Mouse (Mus musculus): Measurements from ENCODE around the gene Aftph. TPM values are rescaled to one million over a fixed set of nuclear protein-coding genes. Genes with fewer than 3 reads are reported as not detected.
A peak's percentile ranks its signal among the peaks of the same experiment; 100 is the strongest.

The Aftph gene
- polyA plus RNA-seq, 1 experiment from 2014 or later, result 19.9 TPM

DNA sequence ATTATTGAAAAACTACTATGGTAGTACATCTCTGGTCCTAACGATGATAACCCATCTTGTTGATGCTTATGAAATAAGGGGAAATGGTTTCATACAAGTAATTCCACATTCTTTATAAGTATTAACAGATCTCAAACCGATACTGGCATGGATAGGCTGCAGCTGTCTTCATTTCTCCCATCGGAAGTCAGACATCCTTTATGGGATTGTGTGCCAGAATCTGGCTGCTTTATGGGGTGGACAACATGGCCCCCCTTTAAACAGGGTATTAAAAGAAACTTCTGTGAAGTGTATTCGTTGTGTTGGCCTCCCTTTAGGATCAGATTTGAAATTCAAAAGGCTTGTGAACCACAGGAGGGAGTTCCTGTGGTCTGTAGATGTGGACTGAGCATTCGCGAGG lies 95.2 kb downstream of the Aftph start:
- Histone ChIP-seq H3K4me2 (ENCODE audit: low read depth, low read length) (no peak overlapping the region), H3K27ac (ENCODE audit: low read length) (peak overlapping the region; percentile 76), H3K36me3 (ENCODE audit: control insufficient read depth, insufficient read depth, low read length) (peaks cover 10% of the 10 kb centered on the region), H3K9ac (ENCODE audit: low read length) (no peak overlapping the region), H3K4me3 (ENCODE audit: low read length) (no peak overlapping the region), H3K4me1 (replicated peaks; ENCODE audit: control insufficient read depth, insufficient read depth, low read length) (peaks cover 47% of the 10 kb centered on the region), H3K9me3 (ENCODE audit: control insufficient read depth, low read length) (no peaks in the 10 kb centered on the region), H3K27me3 (ENCODE audit: control insufficient read depth, insufficient read depth, low read depth, low read length) (no peaks in the 10 kb centered on the region)
- peak; percentile 64 for ATAC-seq (ENCODE audit: low read depth)
- 42% methylated on average over 6 of the region's 6 CpGs for WGBS

- peak overlapping the region; percentile 53; the same call in 1 of the 2 replicates for H3K27ac ChIP-seq (ENCODE audit: low read length)
- no peaks in the 10 kb centered on the region for H3K27me3 ChIP-seq (ENCODE audit: control insufficient read depth, insufficient read depth, low read depth, low read length)
- ATAC-seq (ENCODE audit: low read depth), result no peak
- peaks cover 10% of the 10 kb centered on the region for H3K36me3 ChIP-seq (ENCODE audit: control insufficient read depth, insufficient read depth, low read length)
- H3K9ac ChIP-seq (ENCODE audit: low read length), result no peak overlapping the region
- no peaks in the 10 kb centered on the region for H3K9me3 ChIP-seq (ENCODE audit: control insufficient read depth, low read length)
- H3K4me3 ChIP-seq (ENCODE audit: low read length), result no peak overlapping the region
- 65% methylated on average over 3 of the region's 3 CpGs for WGBS
- H3K4me1 ChIP-seq (replicated peaks; ENCODE audit: control insufficient read depth, insufficient read depth, low read length), result peaks cover 47% of the 10 kb centered on the region
- H3K4me2 ChIP-seq (ENCODE audit: low read depth, low read length), result no peak overlapping the region
Observed at GRCm38 (mm10) chr11:20645521-20645920, 95.9 kb downstream of the Aftph start.

DNA sequence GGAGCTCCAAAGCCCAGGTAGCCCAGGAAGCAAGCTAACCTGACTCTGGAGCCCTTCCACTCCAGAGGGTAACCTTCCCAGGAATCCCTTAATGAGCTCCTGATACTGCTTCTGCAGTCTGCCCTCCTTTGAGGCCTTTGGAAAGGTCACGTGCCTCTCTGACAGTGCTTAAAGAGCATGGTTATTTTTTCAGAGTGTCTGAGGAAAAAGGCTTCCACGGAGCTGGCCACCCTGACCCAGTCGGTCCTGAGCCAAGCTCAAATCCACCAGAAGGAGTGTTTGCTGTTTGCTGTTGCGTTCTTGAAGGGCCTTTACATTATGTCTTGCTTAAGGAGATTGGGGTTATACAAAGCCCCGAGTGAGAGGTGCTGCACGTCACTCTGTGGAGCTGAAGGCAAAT lies 96.5 kb downstream of the Aftph start:
- Histone ChIP-seq H3K9me3 (ENCODE audit: control insufficient read depth, low read length) (no peaks in the 10 kb centered on the region), H3K9ac (ENCODE audit: low read length) (no peak overlapping the region; the same call in 1 of the 2 replicates), H3K4me3 (ENCODE audit: low read length) (no peak overlapping the region), H3K4me2 (ENCODE audit: low read depth, low read length) (no peak overlapping the region), H3K36me3 (ENCODE audit: control insufficient read depth, insufficient read depth, low read length) (peaks cover 10% of the 10 kb centered on the region), H3K27ac (ENCODE audit: low read length) (peak overlapping the region; percentile 41; the same call in 1 of the 2 replicates), H3K27me3 (ENCODE audit: control insufficient read depth, insufficient read depth, low read depth, low read length) (no peaks in the 10 kb centered on the region), H3K4me1 (replicated peaks; ENCODE audit: control insufficient read depth, insufficient read depth, low read length) (peaks cover 54% of the 10 kb centered on the region)
- no peak for ATAC-seq (ENCODE audit: low read depth)
- WGBS, result 28% methylated on average over 6 of the region's 6 CpGs

DNA sequence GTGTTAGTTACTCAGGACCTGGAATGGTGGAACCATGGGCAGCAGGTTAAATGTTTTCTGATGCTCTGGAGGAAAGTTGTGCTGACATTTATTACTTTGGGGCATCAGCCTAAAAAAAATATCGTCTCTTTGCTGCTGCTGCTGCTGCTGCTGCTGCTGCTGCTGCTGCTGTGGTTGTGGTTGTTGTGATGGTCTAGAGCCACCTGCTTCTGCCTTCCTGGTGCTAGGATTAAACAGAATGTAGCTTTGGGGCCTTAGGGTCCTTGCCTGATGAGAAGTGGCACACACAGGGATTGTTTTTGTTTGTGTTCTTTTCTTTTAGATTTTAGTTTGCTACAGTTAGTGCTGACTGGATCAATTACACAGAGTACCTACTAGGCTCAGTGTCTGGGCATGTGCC lies 97.2 kb downstream of the Aftph start:
- Histone ChIP-seq H3K9ac (ENCODE audit: low read length) (no peak overlapping the region), H3K9me3 (ENCODE audit: control insufficient read depth, low read length) (no peaks in the 10 kb centered on the region), H3K4me2 (ENCODE audit: low read depth, low read length) (no peak overlapping the region), H3K36me3 (ENCODE audit: control insufficient read depth, insufficient read depth, low read length) (peaks cover 8% of the 10 kb centered on the region), H3K4me1 (replicated peaks; ENCODE audit: control insufficient read depth, insufficient read depth, low read length) (peaks cover 59% of the 10 kb centered on the region), H3K4me3 (ENCODE audit: low read length) (no peak overlapping the region), H3K27me3 (ENCODE audit: control insufficient read depth, insufficient read depth, low read depth, low read length) (no peaks in the 10 kb centered on the region), H3K27ac (ENCODE audit: low read length) (no peak overlapping the region)
- 81% methylated on average over 1 of the region's 1 CpGs for WGBS
- no peak for ATAC-seq (ENCODE audit: low read depth)

DNA sequence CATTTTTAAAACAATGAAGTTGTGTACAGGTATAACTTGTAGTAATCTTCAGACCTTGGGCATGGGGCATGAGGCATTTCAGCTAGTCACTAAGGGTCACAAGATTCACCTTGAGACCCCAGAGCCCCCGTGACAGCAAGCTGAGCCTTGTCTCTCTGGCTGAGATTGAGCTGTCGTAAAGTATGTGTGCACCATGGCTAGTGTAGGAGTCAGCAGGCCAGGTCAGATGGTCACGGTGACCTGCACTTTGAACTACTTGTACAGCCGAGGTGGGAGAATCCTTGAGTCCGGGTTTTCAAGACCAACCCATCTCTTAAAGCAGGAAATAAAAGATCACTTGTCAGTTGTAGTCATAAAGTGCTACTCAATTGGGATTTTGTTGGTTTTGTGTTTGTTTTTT lies 98.2 kb downstream of the Aftph start:
- no peak overlapping the region for H3K27ac ChIP-seq (ENCODE audit: low read length)
- H3K4me2 ChIP-seq (ENCODE audit: low read depth, low read length), result no peak overlapping the region
- no peak overlapping the region for H3K4me3 ChIP-seq (ENCODE audit: low read length)
- no peak overlapping the region for H3K9ac ChIP-seq (ENCODE audit: low read length)
- no peaks in the 10 kb centered on the region for H3K27me3 ChIP-seq (ENCODE audit: control insufficient read depth, insufficient read depth, low read depth, low read length)
- peaks cover 4% of the 10 kb centered on the region for H3K36me3 ChIP-seq (ENCODE audit: control insufficient read depth, insufficient read depth, low read length)
- H3K4me1 ChIP-seq (replicated peaks; ENCODE audit: control insufficient read depth, insufficient read depth, low read length), result peaks cover 63% of the 10 kb centered on the region
- ATAC-seq (ENCODE audit: low read depth), result no peak
- no peaks in the 10 kb centered on the region for H3K9me3 ChIP-seq (ENCODE audit: control insufficient read depth, low read length)
- WGBS, result 71% methylated on average over 5 of the region's 5 CpGs

- H3K4me2 ChIP-seq (ENCODE audit: low read depth, low read length), result no peak overlapping the region
- H3K27me3 ChIP-seq (ENCODE audit: control insufficient read depth, insufficient read depth, low read depth, low read length), result no peaks in the 10 kb centered on the region
- no peak overlapping the region for H3K4me3 ChIP-seq (ENCODE audit: low read length)
- no peak overlapping the region for H3K27ac ChIP-seq (ENCODE audit: low read length)
- H3K9ac ChIP-seq (ENCODE audit: low read length), result no peak overlapping the region
- ATAC-seq (ENCODE audit: low read depth), result no peak
- WGBS, result 81% methylated on average over 5 of the region's 5 CpGs
- H3K9me3 ChIP-seq (ENCODE audit: control insufficient read depth, low read length), result no peaks in the 10 kb centered on the region
- H3K36me3 ChIP-seq (ENCODE audit: control insufficient read depth, insufficient read depth, low read length), result no peaks in the 10 kb centered on the region
- H3K4me1 ChIP-seq (replicated peaks; ENCODE audit: control insufficient read depth, insufficient read depth, low read length), result peaks cover 55% of the 10 kb centered on the region
Observed at GRCm38 (mm10) chr11:20642321-20642720, 99.1 kb downstream of the Aftph start.

DNA sequence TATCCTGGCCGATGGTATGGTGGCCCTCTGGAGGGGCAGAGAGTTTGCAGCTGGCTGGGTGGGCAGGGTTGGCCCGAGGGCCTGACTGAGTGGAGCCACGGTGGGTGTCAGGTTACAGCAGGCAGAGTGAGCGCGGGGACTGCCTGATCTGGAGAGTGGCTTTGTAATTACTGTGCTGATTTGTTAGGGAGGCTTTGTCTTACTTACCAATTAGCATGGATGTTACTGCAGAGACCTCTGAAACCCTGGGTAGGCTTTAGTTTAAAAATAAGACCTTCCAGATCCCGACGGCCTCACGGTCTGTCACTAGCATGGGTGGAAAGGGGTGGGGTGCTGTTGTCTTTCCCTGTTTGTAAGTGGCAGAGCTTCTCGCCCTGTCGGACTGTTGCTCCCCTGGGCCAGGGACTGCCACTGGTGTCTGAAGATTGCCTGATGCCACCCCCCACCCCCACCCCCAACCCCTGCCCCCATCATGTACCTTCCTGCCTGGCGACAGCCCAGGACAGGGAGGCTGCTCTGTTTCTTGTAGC lies 101.4 kb downstream of the Aftph start:
- peak overlapping the region; percentile 50 for H3K4me2 ChIP-seq (ENCODE audit: low read depth, low read length)
- H3K4me3 ChIP-seq (ENCODE audit: low read length), result peak overlapping the region; percentile 17
- peak overlapping the region; percentile 77 for H3K27ac ChIP-seq (ENCODE audit: low read length)
- H3K9ac ChIP-seq (ENCODE audit: low read length), result peak overlapping the region; percentile 53
- peaks cover 45% of the 10 kb centered on the region for H3K4me1 ChIP-seq (replicated peaks; ENCODE audit: control insufficient read depth, insufficient read depth, low read length)
- 5% methylated on average over 11 of the region's 11 CpGs for WGBS
- no peaks in the 10 kb centered on the region for H3K9me3 ChIP-seq (ENCODE audit: control insufficient read depth, low read length)
- no peaks in the 10 kb centered on the region for H3K27me3 ChIP-seq (ENCODE audit: control insufficient read depth, insufficient read depth, low read depth, low read length)
- ATAC-seq (ENCODE audit: low read depth), result peak; percentile 92
- no peaks in the 10 kb centered on the region for H3K36me3 ChIP-seq (ENCODE audit: control insufficient read depth, insufficient read depth, low read length)

GRCm38 (mm10) chr11:20638841-20639240 lies 102.5 kb downstream of the Aftph start:
- ATAC-seq (ENCODE audit: low read depth), result no peak
- peaks cover 44% of the 10 kb centered on the region for H3K4me1 ChIP-seq (replicated peaks; ENCODE audit: control insufficient read depth, insufficient read depth, low read length)
- H3K36me3 ChIP-seq (ENCODE audit: control insufficient read depth, insufficient read depth, low read length), result no peaks in the 10 kb centered on the region
- H3K27me3 ChIP-seq (ENCODE audit: control insufficient read depth, insufficient read depth, low read depth, low read length), result no peaks in the 10 kb centered on the region
- no peak overlapping the region for H3K4me3 ChIP-seq (ENCODE audit: low read length)
- 16% methylated on average over 3 of the region's 3 CpGs for WGBS
- no peak overlapping the region for H3K27ac ChIP-seq (ENCODE audit: low read length)
- no peak overlapping the region for H3K9ac ChIP-seq (ENCODE audit: low read length)
- no peak overlapping the region for H3K4me2 ChIP-seq (ENCODE audit: low read depth, low read length)
- no peaks in the 10 kb centered on the region for H3K9me3 ChIP-seq (ENCODE audit: control insufficient read depth, low read length)

- Histone ChIP-seq H3K9me3 (ENCODE audit: control insufficient read depth, low read length) (no peaks in the 10 kb centered on the region), H3K27ac (ENCODE audit: low read length) (no peak overlapping the region), H3K36me3 (ENCODE audit: control insufficient read depth, insufficient read depth, low read length) (no peaks in the 10 kb centered on the region), H3K27me3 (ENCODE audit: control insufficient read depth, insufficient read depth, low read depth, low read length) (no peaks in the 10 kb centered on the region), H3K4me2 (ENCODE audit: low read depth, low read length) (no peak overlapping the region), H3K4me3 (ENCODE audit: low read length) (no peak overlapping the region), H3K4me1 (replicated peaks; ENCODE audit: control insufficient read depth, insufficient read depth, low read length) (peaks cover 44% of the 10 kb centered on the region), H3K9ac (ENCODE audit: low read length) (no peak overlapping the region)
- ATAC-seq (ENCODE audit: low read depth), result no peak
Observed at GRCm38 (mm10) chr11:20637060-20637459, 104.3 kb downstream of the Aftph start.

DNA sequence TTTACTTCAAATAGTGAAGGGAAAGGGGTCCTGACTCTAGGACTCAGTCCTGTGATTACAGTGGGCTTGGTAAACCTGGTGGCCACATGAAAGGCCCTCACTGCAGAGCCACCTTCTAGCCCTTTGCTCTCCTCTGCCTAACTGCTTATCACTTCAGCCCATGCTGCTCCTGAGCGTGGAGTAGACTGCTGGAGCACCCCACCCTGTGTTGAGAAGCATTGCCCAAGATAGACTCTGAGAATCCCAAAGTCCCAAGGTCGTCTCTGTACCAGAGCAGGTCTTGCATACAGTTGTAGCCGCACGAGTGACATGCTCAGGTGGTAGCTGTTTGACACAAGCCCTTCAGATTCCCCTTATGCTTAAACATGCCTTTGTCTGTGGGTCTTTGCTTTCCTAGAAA lies 105.3 kb downstream of the Aftph start:
- H3K9me3 ChIP-seq (ENCODE audit: control insufficient read depth, low read length), result no peaks in the 10 kb centered on the region
- 44% methylated on average over 4 of the region's 4 CpGs for WGBS
- no peaks in the 10 kb centered on the region for H3K36me3 ChIP-seq (ENCODE audit: control insufficient read depth, insufficient read depth, low read length)
- H3K4me3 ChIP-seq (ENCODE audit: low read length), result no peak overlapping the region
- peak overlapping the region; percentile 39 for H3K9ac ChIP-seq (ENCODE audit: low read length)
- peak overlapping the region; percentile 29 for H3K4me2 ChIP-seq (ENCODE audit: low read depth, low read length)
- ATAC-seq (ENCODE audit: low read depth), result no peak
- no peaks in the 10 kb centered on the region for H3K27me3 ChIP-seq (ENCODE audit: control insufficient read depth, insufficient read depth, low read depth, low read length)
- H3K4me1 ChIP-seq (replicated peaks; ENCODE audit: control insufficient read depth, insufficient read depth, low read length), result peaks cover 44% of the 10 kb centered on the region
- peak overlapping the region; percentile 90 for H3K27ac ChIP-seq (ENCODE audit: low read length)
